Mouse (Mus musculus) left cerebral cortex, postnatal 10 days (tissue): Measurements from ENCODE around the gene Crk. TPM values are rescaled to one million over a fixed set of nuclear protein-coding genes. Genes with fewer than 3 reads are reported as not detected.

Experiments
- DNase-seq, 2 experiments: peaks; one replicate each; pipeline ENCODE4 v3.0.0; 2021 to 2022; ENCODE audit warnings: low spot score in 2 of 2, mixed read lengths in 1 of 2; ENCODE audit errors: extremely low spot score in 1 of 2
- intact Hi-C: fragments of 180-260 bp; cut with DNase I; formaldehyde crosslinking; loops from one replicate; pipeline ENCODE4 v1.15.1; 2025
- total RNA-seq, 2 experiments: library from RNA; stranded (reverse); gene quantifications; 2 replicates each; pipeline ENCODE4 v1.2.3; 2021

Gene Crk
- total RNA-seq, 2 experiments from 2014 or later = 123 to 129 TPM

DNA sequence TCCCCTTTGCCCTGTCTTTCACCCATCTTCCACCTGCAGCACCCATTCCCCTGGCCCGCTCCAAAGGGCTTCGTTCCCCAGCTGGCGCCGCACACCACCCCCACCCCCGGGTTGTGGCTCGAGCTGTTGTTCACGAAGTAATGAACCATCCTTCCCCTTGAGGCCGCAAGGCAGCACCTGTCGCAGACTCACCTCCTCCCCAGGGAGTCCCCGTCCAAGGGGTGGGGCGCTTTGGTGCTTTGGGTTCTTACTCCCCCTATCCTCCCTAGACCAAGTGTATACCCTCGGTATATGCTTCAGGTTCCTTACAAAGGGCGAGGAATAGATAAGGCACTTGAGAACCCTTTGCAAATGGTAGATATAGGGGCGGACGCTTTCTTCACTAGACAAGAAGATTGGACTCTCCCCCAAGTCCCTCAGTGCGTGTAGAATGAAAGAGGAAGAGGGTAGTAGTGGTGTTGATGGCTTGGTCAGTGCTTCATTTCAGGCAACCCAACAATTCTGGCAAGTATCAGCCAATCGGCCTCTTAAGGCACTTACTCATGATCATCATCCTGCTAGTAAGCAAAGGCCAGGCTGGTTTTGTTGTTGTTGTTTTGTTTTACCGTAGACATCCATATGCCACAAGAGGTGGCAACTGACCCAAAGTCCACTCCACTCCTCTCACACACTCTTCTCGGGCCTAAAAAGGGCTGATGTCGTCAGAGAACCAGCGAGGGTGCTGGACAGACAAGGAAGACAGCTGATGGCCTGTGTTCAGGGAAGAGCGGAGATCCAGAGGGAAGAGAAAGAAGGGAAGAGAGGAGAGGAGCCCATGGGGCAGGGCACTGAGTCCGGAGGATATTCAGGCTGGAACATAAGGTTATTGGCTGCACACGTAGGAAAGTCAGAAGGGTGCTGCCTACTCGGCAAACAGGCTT, 24.3 kb upstream of the Crk start:
- intact Hi-C loops = no loop called here
- peak in 1 of 2 experiments; percentile 55 for DNase-seq

- peak; percentile 58 to 87 for DNase-seq
- intact Hi-C loops = no loop called here
Measured at GRCm38 (mm10) chr11:75655621-75656545, 23.2 kb upstream of the Crk start.

DNA sequence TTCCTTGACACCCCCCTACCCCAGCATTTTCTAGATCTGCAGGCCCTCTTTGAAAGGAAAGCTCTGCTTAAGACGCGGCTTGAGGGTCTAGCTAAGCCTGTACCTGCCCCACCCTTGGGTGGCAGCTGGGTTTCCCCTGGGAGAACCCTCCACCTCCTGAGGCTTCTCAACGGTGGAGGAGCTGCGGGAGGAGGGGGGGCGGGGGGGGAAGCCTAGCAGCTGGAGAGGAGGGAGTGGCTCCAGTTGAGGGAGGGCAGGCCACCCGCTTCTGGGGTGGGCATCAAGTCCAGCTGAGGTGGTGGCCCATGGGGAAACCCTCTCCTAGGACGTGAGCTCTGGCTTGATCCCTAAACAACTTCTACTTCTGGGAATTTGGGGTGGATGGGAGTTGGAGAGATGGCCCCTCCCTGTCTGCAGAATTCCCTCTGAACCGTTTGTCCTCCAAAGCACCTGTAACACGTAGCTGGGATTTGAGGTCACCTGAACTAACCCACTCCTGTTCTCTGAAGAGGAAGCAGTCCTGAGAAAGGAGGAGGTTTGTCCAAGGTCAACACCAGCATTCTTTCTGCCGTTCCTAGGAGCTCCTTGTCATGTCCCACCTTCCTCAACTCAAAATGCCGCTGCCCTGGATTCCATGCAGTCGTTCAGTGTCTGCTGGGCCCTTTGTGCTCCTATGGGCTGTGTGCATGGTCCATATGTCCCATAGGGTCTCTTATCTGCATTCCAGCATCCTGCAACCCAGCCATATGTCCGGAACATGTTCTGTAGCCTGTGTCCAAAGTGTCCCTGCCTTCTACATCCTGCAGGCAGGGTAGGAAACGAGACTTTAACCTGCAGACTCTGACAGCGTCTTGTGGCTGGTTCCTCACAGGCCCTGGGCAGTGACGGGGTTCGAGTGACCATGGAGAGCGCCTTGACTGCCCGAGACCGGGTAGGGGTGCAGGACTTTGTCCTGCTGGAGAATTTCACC, 22.2 kb upstream of the Crk start:
- DNase-seq = peak in 1 of 2 experiments; percentile 31
- intact Hi-C loops = no loop called here

DNA sequence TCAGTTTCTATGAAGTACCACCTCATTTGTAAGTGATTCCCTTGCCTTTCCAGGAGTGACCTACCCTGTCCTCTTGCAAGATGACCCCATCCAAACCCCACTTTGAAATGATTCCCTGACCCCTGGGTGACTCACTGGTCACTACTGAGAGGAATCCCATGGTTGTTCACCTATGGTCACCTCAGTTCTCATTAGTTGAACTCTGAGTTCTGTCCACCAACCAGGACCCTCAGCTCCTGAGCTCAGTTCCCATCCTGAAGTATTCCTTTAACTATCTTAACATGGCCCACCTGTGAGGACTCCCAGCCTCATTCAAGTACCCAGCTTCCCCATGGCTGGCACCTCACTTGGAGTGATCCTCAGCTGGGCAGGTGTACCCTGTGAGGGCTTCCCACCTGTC, 21.2 kb upstream of the Crk start:
- no peak for DNase-seq
- intact Hi-C loops = no loop called here

GRCm38 (mm10) chr11:75658311-75658710, 20.7 kb upstream of the Crk start:
- DNase-seq = peak in 1 of 2 experiments; percentile 22

DNA sequence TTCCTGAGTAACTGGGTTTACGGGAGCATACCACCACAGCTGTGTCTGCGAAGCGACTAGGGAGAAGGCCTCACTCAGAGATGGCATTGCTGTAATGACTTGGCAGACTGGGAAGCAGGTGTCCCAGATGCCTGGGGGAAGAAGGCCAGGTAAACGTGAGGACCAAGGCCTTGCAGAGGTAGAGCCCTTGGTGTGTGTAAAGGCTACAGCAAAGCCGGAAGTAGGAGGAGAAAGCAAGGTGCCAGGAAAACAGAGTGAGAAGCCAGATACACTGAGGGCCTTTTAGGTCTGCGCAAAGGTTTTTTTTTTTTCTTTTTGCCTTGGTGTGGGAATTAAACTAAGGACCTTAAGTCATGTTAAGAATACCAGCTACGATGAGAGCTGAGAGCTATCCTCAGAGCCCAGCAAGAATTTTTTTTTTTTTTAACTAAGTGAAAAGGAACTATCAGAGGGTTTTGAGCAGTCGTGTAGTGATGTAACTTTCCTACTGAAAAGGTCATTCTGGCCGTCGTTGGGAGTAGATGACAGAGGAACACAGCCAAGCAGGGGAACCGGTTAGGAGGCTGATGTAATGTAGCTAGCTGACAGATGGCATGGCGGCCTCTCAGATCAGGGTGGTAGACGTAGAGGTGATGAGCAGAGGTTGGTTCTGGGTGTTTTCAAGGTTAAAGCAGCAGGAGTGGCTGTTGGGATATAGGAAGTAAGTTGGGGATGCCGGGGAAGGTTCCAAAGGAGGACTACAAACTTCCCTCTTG, 19.9 kb upstream of the Crk start:
- DNase-seq = no peak
- intact Hi-C loops = no loop called here

More at GRCm38 (mm10) chr11:75658311-75658710, 20.7 kb upstream of the Crk start:
- intact Hi-C loops = no loop called here

GRCm38 (mm10) chr11:75660081-75660590, 18.9 kb upstream of the Crk start:
- intact Hi-C loops = no loop called here
- DNase-seq = peak in 1 of 2 experiments; percentile 25

- intact Hi-C loops = no loop called here
Measured at GRCm38 (mm10) chr11:75660941-75661800, 17.9 kb upstream of the Crk start.

GRCm38 (mm10) chr11:75662131-75662530, 16.9 kb upstream of the Crk start:
- intact Hi-C loops = no loop called here
- no peak for DNase-seq

More at GRCm38 (mm10) chr11:75660941-75661800, 17.9 kb upstream of the Crk start:
- DNase-seq = peak in 1 of 2 experiments; percentile 15

GRCm38 (mm10) chr11:75666296-75666695, 12.8 kb upstream of the Crk start:
- intact Hi-C loops = no loop called here

DNA sequence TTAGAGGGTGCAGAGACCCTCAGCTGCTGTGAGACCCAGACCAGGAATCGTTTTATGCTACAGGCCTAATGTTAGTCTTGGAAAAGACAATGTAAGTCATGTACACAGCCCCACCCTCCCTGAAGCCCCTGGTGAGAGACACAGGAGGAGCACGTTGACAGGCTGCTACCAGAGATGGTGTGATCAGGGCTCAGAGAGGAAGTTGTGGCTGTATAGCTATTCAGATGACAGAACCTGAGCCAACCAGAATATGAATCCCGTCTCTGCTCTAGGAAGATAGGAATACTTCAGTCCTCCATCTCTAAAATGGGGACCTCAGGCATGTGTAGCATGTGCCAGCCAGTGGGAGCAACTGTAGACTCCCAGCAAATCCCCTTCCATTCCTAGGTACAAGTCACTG, 10.4 kb upstream of the Crk start:
- intact Hi-C loops = no loop called here
- DNase-seq = no peak

More at GRCm38 (mm10) chr11:75666296-75666695, 12.8 kb upstream of the Crk start:
- DNase-seq = no peak

- intact Hi-C loops = no loop called here
- DNase-seq = no peak
Measured at GRCm38 (mm10) chr11:75669176-75669852, 9.7 kb upstream of the Crk start.

DNA sequence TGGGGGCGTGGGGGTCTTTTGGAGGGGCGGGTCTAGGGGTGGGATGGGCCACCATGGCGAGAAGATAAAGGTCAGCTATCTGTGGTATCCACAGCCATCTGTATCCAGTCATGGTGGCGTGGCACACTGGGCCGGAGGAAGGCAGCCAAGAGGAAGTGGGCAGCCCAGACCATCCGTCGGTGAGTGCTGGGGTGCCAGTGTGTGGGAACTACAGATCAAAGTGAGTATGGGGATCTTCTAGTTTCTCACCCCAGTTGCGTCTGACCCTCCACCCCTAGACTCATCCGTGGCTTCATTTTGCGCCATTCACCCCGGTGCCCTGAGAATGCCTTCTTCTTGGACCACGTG, 9.2 kb upstream of the Crk start:
- intact Hi-C loops = no loop called here
- peak in 1 of 2 experiments; percentile 27 for DNase-seq

DNA sequence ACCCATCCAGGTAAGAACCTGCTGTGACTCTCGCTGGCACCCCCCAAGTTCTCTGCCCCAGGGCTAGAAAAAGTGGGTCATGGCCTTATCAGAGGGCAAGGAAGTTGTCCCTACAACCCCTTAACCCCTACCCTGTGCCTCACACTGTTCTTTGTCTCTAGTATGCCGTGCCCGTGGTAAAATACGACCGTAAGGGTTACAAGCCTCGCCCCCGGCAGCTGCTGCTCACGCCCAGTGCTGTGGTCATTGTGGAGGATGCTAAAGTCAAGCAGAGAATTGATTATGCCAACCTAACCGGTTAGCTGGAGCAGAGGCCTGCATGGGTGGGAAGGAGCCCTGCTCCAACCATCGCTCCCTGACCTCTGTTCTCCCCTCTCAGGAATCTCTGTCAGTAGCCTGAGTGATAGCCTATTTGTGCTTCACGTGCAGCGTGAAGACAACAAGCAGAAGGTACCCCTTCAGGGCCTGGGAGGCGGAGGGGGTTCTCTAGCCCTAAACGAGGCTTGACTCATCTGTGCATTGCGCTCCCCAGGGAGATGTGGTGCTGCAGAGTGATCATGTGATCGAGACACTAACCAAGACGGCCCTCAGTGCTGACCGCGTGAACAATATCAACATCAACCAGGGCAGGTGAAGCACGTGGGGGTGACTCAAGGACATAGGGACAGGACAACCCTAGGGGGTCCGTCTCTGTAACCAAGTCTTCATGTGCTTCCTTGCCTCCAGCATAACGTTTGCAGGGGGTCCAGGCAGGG, 7.5 kb upstream of the Crk start:
- DNase-seq = no peak
- intact Hi-C loops = no loop called here

- intact Hi-C loops = no loop called here
- DNase-seq = no peak
Measured at GRCm38 (mm10) chr11:75673411-75673810, 5.6 kb upstream of the Crk start.
